Mouse (Mus musculus): ENCODE measurements around the gene Hipk2.

Hipk2 gene

GRCm38 (mm10) chr6:38755188-38755587 lies 120.8 kb downstream of the Hipk2 start:
- no peak for DNase-seq (ENCODE audit: low read depth, low spot score)

DNA sequence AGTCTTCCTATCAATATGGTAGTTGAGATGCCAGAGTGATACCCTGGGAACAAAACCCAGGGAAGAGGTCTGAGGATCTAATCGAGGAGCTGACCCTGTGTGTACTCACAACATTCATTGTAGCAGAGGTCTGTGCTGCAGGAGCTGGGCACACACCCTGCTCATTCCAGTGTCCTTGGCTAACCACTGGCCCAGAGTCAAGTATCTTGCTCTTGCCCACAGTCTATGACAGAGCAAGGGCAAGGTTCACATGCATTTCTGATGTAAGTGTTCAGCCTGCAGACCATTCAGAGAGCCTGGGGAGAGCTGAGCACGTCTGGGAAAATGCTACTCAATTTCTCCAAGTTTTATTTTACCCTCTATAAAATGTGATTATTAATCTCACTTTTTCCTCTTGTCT lies 122.2 kb downstream of the Hipk2 start:
- DNase-seq (ENCODE audit: low read depth, low spot score), result no peak

DNA sequence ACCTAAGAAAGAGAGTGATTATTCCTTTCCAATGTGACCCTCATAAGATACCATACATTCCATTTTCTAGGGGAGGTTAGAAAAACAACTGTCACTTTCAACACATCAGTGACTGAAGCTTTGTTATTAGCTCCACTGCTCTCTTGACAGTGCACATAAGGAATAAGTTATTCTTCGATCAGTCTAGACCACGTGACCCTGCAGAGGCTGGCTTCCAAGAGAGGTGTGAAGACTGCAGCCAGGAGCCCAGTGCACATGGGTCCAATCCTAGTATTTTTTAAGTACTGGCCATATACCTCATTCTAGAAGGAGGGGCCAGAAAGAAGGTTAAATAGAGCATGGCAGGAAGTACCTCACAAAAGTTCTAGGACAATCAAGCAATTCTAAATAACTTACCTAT lies 122.9 kb downstream of the Hipk2 start:
- no peak for DNase-seq (ENCODE audit: low read depth, low spot score)

- DNase-seq (ENCODE audit: low read depth, low spot score), result no peak
Measured at GRCm38 (mm10) chr6:38752495-38752894, 123.5 kb downstream of the Hipk2 start.

- no peak for DNase-seq (ENCODE audit: low read depth, low spot score)
Measured at GRCm38 (mm10) chr6:38748037-38748436, 127.9 kb downstream of the Hipk2 start.

GRCm38 (mm10) chr6:38743351-38743750 lies 132.6 kb downstream of the Hipk2 start:
- DNase-seq (ENCODE audit: low read depth, low spot score), result no peak

DNA sequence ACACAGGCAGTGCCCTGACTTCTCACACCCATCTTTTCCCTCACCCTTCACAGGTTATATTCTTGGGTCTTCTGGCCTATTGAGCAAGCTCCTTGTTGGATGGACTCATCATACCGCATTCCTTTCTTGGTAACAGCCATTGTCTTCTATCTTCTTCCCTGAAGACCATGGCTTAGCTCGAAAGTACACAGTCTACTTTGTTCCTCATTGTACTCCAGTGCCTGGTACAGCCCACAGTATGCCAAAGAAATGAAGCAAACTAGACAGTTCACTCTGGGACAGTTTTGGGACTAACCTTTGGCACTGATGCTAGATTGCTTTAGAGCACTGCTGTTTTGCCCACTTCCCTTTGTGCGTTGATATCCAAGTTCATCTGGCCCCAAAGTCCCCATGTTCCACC lies 133.5 kb downstream of the Hipk2 start:
- no peak for DNase-seq (ENCODE audit: low read depth, low spot score)

DNA sequence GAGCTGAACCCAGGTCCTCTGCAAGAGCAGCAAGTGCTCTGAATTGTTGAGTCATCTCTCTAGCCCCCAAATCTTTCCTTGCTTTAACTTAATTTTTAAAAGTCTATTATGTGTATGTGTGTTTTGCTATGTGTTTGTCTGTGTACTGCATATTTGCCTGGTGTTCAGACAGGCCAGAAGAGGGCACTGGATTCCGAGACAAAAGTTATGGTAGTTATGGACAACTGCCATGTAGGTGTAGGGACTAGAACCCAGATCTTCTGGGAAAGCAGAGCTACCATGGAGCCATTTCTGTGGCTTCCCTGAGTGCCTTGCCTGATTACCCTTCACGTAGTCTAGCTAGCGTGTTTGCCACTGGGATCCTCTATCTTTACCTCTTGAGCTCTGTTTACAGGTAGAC lies 134.9 kb downstream of the Hipk2 start:
- DNase-seq (ENCODE audit: low read depth, low spot score), result no peak

DNA sequence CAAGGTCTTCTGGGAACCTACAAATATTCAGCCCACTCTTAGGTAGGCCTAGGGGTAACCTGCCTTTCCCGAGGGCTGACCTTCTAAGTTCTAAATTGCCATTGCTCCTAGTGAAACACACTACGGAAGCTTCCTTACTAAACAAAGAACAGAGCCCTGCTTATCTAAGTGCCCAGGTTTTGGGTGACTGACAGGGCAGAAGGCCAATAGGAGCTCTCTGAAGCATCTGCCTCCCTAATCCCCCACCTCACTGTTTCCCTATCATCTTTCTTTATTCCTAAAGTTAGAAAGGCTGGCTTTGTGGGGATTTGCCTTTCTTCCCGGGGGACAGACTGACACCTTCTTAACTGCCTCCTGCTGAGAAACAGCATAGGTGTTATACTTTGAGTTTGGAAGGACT lies 136.7 kb downstream of the Hipk2 start:
- DNase-seq (ENCODE audit: low read depth, low spot score), result no peak

- DNase-seq (ENCODE audit: low read depth, low spot score), result no peak
Measured at GRCm38 (mm10) chr6:38737763-38738162, 138.2 kb downstream of the Hipk2 start.

- DNase-seq (ENCODE audit: low read depth, low spot score), result peak; percentile 66
Measured at GRCm38 (mm10) chr6:38736240-38736639, 139.7 kb downstream of the Hipk2 start.

DNA sequence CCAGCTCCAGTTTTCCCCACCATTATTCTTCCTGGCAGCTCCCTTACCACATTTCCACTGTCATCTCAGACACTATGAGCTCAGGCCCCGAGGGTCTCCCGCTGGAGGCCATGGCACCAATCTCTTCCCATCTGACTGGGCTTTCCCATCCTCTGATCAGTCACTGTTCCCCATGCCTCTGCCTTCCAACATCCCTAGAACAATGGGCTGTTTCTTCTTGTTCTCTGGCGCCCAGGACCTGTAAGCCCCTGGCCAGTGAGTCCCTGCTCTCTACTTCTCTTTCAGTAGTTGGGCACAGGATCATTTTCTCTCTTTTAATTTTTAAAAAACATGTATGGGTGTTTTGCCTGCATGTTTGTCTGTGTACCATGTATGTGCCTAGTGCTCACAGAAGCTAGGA lies 143.3 kb downstream of the Hipk2 start:
- no peak for DNase-seq (ENCODE audit: low read depth, low spot score)

DNA sequence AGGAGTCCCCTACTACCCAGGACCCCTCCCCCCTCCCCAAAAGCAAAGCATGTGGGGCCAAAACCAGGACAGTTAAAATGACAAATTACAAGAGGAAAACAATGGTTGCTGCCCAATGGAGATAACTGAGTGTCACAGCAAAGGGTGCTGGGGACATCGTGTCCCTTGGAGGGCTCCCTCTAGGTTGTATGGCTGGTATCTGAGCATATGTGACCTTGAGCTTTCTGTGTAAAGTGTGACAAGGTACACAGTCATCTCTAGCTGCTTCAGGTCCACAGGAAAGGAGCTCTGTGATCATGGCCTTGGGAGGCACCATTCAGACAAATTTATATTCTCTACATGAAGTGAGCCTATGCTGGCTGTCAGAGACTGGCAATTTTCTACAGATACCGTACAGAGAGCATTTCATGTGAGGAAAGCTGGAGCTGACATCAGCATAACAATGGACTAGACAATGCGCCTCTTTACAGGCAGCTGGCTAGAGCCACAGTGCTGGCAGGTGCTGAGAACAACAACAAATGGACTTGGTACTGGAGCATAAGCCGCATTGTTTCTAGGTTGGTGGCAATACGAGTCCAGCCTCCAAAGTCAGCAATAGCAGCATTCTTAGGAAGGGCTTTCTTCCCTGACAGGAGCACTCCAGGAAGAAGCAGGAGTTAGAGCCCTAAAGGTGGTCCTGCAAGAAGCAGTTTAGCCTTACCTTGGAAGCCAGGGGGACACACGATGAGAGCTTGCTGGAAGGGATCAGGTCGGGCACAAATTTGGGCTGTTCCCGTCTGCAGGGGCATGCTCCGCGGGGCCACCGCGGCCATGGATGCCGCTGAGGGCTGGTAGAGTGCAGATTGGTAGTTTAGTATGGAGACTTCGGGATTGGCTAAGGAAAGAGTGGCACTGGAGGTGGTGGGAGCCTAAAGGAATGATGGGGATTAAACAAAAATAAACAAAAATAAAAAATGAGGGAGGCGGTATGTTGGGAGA lies 145.5 kb downstream of the Hipk2 start:
- no peak for DNase-seq (ENCODE audit: low read depth, low spot score)

DNA sequence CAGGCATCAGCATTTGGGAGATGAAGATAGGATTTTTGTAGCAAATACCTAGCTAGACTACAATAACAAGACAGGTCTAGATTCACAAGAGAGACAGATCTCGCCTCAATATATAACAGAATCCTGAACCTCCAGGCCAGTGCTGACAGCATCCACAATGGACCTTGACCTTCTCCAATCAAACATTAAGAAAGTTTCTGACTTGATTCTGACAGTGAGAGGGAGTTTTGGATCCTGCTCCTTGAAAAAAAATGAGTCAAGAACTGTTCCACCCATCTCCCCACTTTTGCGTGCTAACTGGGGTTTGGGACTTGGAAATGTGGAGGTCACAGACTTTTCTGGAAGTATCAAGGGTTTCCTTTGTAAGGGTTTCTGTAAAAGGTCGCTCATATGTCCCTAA lies 150.4 kb downstream of the Hipk2 start:
- no peak for DNase-seq (ENCODE audit: low read depth, low spot score)

DNA sequence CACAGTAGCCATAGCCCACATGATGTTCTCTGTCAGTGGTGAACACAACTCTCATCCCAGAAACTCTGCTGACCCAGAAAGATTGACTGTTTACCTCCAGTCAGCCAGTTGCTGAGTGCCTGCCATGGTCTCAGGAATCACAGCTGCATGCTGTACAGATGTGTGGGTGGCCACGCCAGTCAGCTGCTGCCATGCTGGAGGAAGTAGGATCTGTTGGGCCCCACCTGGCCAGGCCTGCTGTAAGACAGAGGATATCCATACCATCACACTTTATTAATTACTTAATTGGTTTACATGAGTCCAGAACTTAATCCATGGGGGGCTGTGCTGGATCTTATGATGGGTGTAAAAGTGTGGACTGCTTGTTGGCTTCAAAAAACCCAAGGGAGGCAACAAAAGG lies 154.6 kb downstream of the Hipk2 start:
- no peak for DNase-seq (ENCODE audit: low read depth, low spot score)

- DNase-seq (ENCODE audit: low read depth, low spot score), result no peak
Measured at GRCm38 (mm10) chr6:38719229-38719628, 156.7 kb downstream of the Hipk2 start.

DNA sequence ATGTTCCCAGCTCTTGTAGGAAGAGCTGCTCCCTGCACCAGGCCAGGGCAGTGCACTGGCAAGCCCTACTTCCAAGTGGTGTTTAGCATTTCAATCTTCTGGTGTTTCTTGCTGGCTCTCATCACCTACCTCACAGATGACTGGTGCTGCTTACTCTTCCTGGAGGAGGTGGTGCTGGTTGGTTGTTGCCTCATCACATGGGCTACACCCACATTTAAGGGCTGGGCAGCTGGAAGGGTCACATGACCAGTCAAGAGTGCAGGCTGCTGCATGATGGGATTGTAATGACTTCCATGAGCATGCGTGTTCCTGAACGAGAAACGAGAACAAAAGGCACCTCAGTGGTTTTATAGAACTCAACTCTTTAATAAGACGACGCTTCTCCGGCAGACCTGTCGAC lies 157.3 kb downstream of the Hipk2 start:
- DNase-seq (ENCODE audit: low read depth, low spot score), result no peak

- no peak for DNase-seq (ENCODE audit: low read depth, low spot score)
Measured at GRCm38 (mm10) chr6:38715881-38716280, 160.1 kb downstream of the Hipk2 start.

DNA sequence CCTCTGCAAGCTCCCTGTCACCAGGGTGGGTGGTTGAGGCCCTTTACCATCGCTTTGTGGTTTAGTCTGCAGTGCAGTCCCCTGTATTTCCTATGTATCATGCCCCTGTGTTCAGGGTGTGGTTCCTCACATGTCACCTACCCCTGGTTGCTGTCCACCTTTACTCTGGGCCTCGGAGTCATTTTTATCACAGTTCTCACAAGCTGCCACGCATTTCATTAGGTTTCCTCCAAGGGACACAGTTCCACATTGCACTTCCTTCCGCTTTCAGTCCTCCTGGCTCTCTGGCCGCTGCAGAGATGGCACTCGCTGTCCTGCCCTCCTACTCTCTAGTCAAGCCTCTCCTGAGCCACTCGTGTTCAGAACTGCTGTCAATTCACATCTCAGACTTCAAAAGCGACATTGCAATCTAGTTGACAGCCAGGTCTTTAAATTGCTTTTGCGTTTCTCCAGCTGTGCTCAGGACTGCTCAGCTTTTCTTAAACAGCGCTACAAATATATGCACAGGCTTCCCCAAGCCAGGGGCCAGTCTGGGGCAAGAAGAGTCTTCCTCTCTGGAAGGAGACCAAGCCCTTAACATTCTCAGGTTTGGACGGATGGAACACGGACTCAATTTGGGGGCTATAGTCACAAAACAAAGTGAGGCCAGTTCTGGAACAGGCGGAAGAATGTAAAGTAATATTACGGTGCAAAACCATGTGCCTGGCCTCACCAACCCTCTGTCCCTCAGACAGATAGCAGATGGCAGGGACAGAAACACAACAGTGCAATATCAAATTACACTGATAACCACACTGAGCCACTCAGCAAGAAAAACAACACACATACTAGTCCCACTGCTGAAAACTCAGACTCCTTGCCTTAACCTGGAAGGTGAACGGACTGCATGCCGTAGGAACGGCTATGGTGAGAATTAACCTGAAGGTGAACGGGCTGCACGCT lies 161.7 kb downstream of the Hipk2 start:
- no peak for DNase-seq (ENCODE audit: low read depth, low spot score)

- DNase-seq (ENCODE audit: low read depth, low spot score), result no peak
Measured at GRCm38 (mm10) chr6:38710449-38710848, 165.5 kb downstream of the Hipk2 start.

GRCm38 (mm10) chr6:38704264-38704984 lies 171.5 kb downstream of the Hipk2 start:
- no peak for DNase-seq (ENCODE audit: low read depth, low spot score)

GRCm38 (mm10) chr6:38703526-38703925 lies 172.4 kb downstream of the Hipk2 start:
- DNase-seq (ENCODE audit: low read depth, low spot score), result no peak
